Mouse (Mus musculus) cerebellum, adult 2 months (tissue): ENCODE measurements around the gene Cep57l1.

ENCODE experiments used
- CTCF ChIP-seq: fragments of 200-500 bp; IDR thresholded peaks from 2 replicates; pipeline ENCODE4 v1.5.1; 2011; ENCODE audit warnings: low read depth, mild to moderate bottlenecking, control low read depth, low read length, moderate library complexity, borderline replicate concordance; ENCODE audit not compliant: insufficient read depth
- POLR2A ChIP-seq: fragments of 200-500 bp; IDR thresholded peaks from 2 replicates; pipeline ENCODE4 v1.6.1; 2011; ENCODE audit warnings: low read length, control low read depth, borderline replicate concordance; ENCODE audit not compliant: insufficient read depth

- TF ChIP-seq CTCF (no peak), POLR2A (no peak)
Measured at GRCm38 (mm10) chr10:41804711-41805110, 5.0 kb downstream of the Cep57l1 start.
